Mouse (Mus musculus) T-helper 17 cell (primary cell): ENCODE measurements at regions not wholly inside any gene's neighbourhood (a gene's known extent, or its start where the extent isn't known, plus 50 kb on each side); places are given as distances from the start of the nearest gene placed in this dataset.

Source experiments
- in situ Hi-C, 2 experiments: fragments of 300-600 bp; cut with MboI, MseI; formaldehyde crosslinking; loops; 1 replicate in 1 of 2; 2 replicates in 1 of 2; pipeline ENCODE4 v1.15.1; 2025; ENCODE audit warnings: high pct_unique_total_duplicates in 2 of 2

DNA sequence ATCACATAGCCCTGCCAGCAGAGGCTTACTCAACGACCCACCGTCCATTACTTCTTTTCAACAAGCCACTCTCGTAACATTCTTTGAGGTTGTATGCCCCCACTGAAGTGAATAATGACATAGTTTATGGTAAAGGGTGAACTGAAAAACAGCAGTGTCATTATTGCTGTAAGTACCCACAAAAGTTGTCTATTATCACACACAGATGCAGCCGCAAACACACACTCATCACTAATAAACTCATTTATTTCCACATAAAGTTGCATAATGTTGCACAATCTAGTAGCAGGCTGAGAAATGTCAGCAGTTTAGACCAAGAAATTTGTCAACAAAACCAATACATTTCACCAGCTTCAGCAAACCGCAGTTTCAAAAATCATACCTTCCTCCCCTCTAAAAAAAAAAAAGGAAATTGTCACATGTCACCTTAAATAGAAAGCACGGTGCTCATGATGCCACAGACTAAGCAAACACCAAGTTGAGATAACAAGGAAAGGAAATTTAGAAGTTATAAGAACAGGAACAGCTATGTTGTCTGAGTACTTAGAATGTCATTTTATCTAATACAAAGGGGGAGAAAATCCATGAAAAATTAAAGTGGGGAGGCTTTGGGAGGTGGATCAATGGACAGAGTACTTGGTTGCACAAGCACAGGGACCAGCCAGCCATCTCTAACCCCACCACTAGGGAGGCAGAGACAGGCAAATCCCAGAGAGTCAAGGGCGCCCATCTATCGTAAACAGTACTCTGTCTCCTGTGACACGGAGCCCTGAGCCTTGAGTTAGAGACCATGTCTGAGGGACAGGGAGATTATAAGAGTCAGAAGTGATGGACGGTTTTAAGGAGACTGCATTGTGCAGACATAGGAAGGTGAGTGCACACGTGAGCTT is 195.9 kb downstream of the Hlx start:
- in situ Hi-C loops: loop anchor here in 1 of 2 experiments (10.0 kb wide), 1 partner anchor 472 kb away; no protein-coding TSS in a partner anchor

- in situ Hi-C loops: loop anchor here in 1 of 2 experiments (10.0 kb wide), 1 partner anchor 471 kb away; no protein-coding TSS in a partner anchor
These were observed 196.7 kb downstream of the Hlx start for GRCm38 (mm10) chr1:184535691-184536090.

DNA sequence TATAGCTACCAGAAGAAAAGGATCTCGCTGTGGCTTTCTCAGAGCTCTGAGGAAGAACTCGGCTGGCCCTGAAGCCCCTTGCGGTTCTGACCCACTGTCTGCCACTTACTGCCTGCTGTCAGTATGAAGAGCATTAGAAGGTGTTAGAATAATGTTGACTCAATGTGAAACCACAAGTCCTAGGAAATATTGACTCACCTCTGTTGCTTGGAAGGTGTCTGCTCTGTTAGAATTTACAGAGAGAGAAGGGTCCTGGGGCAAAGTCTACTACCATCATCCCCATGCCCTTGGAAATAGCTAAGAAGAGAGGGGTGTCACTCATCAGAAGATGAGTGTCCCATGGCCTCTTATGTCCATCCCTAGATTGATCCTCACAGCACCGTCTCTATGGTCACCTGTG is 197.9 kb downstream of the Hlx start:
- in situ Hi-C loops: loop anchor here in 1 of 2 experiments (5.0 to 10.0 kb wide), 2 partner anchors 43 to 470 kb away; no protein-coding TSS in a partner anchor

GRCm38 (mm10) chr1:184533870-184534269 is 198.5 kb downstream of the Hlx start:
- in situ Hi-C loops: loop anchor here in 1 of 2 experiments (5.0 to 10.0 kb wide), 2 partner anchors 43 to 469 kb away; no protein-coding TSS in a partner anchor

DNA sequence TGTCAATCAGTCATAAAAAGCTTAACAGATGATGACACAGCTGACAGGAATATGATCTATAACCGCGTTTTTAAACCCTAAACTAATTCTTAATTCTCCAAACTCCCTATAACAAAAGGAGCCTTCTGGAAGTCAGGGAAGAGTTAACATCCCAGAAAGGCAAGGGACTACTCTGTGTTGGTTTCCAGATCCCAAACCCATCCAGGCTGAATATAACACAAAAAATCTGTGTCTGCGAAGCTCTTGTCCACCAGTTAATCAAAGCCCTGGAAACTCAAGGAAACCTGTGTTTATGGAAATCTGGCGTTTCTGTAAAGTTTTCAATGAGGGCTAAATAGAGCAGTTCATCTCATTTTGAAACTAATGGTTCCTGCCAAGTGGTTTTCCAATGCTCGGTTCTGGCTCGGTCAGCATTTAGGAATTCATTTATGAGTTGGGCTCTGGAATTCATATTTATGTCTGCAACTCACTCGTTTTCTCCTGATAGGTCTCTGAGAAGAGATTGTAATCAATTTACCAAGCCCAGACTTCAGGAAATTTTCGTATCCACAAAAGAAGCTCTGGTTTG is 199.8 kb downstream of the Hlx start:
- in situ Hi-C loops: loop anchor here in 1 of 2 experiments (5.0 to 10.0 kb wide), 2 partner anchors 45 to 468 kb away; no protein-coding TSS in a partner anchor

DNA sequence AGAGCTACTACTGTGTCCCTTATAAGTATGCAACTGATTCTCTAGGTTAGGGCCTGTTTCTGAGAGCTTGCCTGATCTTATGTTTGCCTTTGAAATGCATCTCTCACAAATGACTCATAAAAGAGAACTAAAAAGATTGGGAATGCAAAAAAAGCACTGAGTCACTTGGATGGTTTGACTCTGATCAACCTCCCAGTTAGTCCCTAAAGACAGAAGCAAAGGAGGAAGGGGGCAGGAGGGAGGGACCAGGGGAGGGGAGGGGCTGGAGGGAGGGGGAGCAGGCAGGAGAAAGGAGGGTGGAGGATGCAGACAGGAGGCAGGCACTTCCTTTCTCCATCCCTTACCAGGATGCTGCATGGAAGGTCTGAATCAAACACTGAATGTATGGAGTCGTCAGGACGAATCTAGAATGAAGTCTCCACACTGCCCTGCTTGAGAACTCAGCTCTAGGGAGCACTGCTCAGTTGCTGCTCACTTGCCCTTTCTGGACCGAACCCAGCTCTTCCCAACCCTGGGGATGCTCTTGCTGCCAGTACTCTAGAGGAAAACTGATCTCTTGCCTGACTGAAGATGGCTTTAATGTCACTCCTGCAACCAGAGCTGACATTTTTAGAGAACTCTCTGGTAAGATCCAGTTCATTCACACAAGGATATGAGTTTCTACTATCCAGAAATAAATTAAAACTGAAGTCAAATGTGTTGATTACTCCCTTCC is 201.7 kb downstream of the Hlx start:
- in situ Hi-C loops: loop anchor here in 1 of 2 experiments (5.0 to 10.0 kb wide), 2 partner anchors 47 to 466 kb away; no protein-coding TSS in a partner anchor

DNA sequence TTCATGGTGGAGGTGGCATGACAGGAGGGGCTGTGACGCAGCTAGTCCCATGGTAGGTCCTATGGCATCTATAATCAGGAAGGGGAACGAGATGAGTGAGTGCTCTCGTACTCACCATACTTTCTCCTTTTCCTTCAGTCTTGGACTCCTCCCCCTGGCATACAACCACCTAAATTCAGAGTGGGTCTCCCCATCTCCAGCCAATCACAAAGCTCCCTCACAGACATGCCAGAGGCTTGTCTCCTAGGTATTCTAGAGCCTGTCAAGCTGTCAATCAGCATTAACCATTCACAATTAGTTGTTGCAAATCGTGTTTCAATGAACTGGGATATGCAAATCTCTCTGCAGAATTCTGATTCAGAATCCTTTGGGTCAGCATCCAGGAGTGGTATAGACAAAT is 206.7 kb downstream of the Hlx start:
- in situ Hi-C loops: no loop called here

DNA sequence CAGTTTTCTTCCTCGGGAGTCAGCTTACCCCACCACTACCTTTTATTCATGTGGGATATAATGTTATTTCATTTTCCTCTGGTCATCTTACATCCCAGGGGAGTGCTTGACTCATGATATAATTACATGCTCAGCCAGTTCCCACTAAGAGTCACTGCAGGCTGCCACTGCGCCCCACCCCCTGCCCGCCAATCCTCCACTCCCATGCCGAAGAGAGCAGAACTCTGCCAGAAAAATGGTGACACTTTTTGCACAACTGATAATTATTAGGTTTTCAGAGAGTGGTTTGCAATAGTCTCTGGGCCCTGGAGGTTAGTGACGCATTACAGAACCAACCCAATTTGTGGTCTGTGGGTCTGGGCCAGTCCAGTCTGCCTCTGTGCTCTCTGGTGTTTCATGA is 212.9 kb downstream of the Hlx start:
- in situ Hi-C loops: no loop called here

DNA sequence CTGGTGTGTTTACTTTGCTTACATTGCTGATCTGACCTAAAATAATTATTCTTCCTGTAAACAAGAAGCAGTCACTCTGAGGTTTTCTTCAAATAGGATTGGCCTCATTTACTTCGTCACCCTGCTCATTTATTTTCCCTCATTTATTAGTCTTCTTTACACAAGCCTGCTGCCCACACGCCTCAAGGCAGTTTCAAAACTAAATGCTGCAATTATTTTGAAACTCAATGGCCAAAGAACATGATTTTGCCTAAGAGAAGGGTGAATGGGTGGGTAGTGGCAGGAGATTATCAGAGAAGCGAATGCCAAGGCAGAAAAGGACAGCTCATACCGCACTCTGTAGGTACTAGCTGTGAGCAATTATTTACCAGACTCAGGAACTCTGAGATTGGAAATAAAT is 227.8 kb downstream of the Hlx start:
- in situ Hi-C loops: no loop called here

DNA sequence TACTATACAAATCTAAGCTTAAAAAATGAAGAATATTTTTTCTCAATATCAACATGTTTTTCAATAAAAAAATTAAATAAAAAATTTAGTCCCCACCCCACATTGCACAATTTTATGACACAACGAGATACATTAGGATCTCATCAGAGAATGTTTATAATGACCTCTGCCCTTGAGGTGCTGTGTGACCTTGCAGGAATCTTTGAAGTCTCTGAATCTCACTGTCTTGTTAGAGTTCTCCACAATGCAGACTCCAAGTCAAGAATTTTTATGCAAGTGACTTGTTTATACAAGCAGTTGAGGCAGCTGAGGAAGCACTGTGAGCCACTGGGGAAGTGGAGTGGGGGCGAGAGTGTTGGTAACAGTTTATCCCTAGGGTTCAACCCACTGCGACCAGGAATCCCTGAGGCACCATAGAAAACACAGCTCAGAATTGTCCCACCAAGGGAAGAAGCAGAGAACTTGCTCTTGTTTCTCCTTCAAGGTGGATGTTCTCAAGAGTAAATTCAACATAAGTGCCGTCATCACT is 228.5 kb downstream of the Hlx start:
- in situ Hi-C loops: no loop called here

DNA sequence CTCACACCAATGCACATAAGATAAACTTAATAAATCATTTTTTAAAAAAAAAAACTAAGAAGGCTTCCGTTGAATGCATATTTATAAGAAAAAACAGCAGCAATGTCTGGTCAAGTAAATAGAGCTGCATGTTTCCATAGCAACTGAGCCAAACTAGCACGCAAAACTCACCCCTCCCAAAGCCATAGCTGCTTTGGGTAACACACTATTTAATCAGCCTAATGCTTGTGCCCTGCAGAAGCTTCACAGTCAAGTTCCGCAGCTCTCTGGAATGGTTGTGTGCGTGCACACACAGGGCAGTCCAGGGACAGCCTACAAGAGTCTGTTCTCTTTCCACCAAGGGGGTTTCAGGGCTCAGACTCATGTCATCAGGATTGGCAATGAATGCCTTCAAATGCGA is 231.7 kb downstream of the Hlx start:
- in situ Hi-C loops: no loop called here

DNA sequence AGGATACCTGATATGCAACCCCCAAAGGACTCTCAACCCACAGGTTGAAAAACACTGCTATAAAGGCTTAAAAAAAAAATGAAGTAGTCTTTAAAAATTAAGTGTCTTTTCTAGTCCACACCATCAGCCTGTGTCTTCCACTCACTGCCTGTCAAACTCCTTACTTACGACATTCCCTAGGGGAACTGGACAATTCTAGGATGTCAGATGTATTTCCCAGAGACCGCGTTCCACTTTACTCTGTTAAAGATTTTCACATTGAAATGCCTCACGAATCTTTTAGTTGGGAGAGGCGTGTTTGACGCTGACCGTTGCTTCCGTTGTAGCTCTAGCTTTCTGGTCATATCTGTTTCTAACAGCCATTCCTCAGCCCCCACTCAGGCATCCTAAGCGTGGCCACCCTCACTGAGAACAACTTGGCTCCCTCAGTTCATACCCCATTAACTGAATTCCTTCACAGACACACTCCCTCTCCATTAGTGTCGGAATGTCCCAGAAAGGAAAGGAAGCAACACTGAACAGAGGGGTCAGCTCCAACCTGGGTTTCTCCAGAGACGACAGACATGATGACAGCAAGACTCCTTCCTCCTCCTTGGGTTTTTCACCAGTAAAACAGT is 233.4 kb downstream of the Hlx start:
- in situ Hi-C loops: no loop called here

DNA sequence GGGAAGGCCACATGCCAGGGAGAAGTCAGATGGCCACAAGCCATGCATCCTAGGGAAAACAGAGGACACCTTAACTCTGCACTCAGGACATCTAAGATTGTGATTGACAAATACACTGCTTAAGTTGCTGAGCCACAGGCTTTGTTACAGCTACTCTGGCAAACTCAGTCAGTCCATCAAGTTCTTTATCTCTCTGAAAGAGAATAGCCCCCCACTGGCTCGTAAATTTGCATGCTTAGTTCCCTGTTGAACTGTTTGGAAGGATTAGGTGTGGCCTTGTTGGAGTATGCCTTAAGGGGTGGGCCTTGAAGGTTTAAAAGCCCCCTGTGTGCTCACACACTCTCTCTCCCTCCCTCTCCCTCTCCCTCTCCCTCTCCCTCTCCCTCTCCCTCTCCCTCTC is 235.4 kb downstream of the Hlx start:
- in situ Hi-C loops: no loop called here

- in situ Hi-C loops: no loop called here
These were observed 238.6 kb downstream of the Hlx start for GRCm38 (mm10) chr1:184493811-184494210.

DNA sequence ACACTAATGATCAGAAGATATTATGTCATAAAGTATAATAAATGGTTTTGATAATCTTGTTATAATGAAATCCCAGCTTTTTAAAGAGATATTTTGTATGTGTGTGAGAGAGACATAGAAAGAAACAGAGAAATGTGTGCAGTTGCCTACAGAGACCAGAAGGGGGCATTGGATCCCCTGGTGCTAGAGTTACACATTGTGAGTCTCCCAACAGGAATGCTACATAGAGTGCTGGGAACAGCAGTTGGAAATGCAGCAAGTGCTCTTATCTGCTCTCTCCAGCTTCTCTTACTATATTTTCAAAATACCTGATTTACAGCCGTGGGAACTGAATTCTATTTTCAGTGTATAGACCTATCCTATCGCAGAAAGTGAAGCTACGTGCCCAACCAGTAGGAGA is 240.3 kb downstream of the Hlx start:
- in situ Hi-C loops: no loop called here

DNA sequence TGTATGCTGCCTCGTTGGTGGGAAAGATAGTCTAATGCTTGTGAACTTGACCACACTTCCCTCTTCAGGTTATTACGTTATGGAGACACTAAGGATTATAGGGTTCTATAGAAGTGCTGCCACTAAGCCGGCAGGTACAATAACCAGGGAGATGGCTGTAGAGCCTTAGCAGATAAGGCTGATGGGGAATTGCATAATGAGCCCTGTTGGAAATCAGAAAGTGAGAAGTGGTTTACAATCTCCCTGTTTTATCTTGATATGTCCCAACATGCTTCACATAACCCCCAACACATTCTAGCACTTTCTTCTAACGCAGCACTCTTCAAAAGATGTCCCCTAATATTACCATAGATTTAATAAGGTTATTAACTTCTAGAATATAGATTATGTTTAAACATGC is 241.2 kb downstream of the Hlx start:
- in situ Hi-C loops: no loop called here

DNA sequence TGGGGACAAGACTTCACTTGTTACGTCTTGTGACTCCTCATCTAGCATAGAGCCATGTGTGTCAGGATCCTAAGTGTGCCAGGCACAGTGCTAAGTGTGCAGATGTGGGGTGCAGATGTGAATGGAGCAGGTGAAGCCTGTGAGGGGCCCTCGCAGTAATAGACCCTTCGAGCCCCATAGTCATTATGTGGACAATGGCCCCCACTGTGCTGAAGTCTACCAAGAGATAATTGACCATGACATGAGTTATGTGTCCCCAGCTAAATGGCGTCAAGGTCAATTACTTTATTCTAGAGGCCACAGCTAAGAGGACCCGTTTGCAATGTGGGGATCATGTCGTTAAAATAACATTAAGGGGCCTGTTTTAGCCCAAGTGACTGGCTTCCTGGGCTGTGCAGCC is 245.0 kb downstream of the Hlx start:
- in situ Hi-C loops: no loop called here

GRCm38 (mm10) chr1:184484801-184485200 is 247.6 kb downstream of the Hlx start:
- in situ Hi-C loops: no loop called here

GRCm38 (mm10) chr1:184483371-184483770 is 249.0 kb downstream of the Hlx start:
- in situ Hi-C loops: no loop called here

DNA sequence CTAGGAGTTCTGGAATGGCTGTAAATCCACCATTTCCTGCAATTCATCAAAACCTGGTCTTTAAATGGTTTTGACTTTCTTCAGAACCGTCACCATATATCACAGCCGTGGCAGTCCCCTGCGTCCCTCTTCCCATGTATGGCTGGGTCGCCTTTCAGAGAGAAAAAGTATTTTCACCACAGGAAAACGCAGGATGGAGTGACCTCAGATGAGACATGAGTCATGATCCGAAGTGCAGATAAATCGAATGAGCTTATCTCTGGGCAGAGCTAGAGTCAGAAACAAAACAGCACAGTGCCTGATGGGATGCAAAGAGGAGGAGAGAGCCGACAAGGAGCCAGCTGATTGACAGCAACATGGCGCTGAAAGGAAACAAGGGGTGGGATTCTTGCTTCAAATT is 250.4 kb downstream of the Hlx start:
- in situ Hi-C loops: no loop called here

DNA sequence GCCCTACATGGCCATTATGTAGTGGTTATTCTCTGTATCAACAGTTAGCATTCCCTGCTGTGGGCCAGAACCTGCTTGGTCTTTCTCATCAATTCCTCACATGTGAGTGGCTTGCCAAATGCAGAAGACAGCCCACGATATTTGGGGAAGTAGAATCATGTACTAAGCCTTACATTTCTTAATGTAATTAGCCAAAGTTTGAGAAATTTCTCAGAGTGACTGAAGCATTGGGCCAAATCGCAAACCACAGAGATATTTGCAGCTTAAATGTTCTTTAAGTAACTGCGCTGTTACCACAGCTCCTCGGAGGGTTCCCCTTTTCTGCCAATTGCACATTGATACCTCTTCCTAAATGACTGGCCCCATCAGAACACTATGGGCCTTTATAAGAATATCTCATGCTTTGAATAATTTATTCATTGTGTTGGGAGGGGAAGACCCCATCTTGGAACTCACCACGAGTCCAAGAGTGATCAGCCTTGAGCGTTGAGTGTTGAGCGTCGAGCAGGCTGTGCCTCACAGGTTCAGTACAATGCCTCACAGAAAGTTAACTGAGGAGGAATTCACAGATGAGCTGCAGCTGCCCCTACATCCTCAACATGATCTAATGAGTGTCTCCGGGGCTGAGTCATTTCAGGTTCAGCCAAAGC is 251.7 kb downstream of the Hlx start:
- in situ Hi-C loops: no loop called here
